Mouse (Mus musculus): Measurements from ENCODE around the gene Ncor2.

Ncor2 gene

DNA sequence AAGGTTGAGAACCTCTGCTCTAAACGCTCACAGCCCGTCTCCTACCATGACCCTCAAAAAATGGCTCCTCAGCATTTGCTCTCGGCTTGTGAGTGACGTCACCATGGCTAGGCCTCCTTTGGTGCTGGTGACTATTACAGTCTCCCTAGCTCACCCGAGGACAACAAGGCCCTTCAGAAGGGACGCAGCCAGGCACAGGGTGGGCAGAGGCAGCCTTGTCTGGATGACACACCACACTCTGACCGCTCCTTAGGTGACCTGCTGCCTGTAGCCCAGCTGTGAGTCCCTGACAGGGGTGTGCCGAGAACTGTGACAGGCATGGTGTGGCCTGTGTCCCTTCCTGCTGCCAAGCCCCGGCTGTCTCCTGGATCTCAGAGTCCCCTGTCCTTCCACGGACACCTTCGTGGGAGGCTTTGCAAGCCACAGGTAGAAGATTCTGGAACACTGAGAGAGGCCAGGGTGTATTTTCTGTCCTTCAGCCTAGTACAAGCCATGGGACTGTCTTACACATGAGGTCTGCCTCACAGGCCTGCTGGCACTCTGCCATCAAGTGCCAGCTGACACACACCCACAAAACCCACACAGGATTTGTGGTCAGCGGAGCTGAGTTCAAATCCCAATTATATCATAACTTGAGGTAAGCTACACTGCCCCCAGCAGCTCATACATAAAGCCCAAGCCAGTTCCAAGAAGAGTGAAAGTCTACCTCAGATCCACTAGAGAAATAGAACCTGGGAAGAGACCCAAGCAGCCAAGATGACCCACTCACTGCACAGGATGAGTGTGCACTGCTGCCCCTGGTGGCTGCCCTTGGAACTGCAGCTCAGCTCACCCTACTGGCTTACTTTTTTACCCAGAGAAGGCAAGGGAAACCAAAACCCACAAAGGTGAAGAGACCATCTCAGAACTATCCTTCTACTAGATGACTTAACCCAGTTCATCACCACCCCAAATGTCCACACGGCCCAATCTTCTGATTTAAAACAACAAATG is 112.2 kb downstream of the Ncor2 start:
- DNase-seq (ENCODE audit: low spot score in 2 of 2): peak; percentile 73 to 85

DNA sequence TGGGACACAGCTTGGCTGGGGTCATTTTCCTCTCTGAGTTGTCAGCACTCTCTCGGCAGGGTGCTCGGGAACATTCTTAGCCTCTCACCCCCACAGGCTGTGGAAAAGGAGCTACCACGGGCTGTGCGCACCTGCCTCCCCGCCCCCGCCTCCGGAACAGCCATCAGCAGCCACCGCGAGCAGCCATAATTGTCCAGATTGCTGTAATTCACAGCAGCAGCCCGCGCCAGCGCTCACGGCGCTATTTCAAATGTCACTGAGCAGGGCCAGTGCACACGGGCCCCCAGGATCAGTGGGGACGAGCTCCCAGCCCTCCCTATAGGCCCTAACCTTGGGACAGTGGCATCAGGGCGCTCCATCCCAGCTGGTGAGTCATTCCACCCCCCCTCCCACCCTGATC is 116.0 kb downstream of the Ncor2 start:
- no peak for DNase-seq (ENCODE audit: low spot score in 2 of 2)

DNA sequence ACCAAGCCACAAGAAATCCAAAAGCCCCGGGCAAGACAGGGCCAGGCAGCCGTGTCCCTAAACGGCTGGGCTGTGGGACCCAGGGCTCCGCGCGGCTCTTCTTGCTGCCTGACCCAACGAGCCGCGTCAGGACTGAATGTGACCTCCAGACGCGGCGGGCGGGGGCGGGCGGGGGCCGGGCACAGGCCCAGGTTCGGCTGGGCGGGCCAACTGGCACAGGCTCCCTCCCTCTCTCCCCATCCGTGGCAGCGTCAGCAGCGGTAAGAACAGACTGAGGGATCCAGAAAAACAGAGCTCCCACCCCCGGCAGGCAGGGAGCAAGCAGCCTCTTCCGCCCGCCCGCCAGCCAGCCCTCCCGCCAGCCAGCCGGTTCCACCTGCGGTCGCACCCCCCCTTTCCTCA is 120.8 kb downstream of the Ncor2 start:
- peak in 1 of 2 experiments; percentile 84 for DNase-seq (ENCODE audit: low spot score in 2 of 2)

DNA sequence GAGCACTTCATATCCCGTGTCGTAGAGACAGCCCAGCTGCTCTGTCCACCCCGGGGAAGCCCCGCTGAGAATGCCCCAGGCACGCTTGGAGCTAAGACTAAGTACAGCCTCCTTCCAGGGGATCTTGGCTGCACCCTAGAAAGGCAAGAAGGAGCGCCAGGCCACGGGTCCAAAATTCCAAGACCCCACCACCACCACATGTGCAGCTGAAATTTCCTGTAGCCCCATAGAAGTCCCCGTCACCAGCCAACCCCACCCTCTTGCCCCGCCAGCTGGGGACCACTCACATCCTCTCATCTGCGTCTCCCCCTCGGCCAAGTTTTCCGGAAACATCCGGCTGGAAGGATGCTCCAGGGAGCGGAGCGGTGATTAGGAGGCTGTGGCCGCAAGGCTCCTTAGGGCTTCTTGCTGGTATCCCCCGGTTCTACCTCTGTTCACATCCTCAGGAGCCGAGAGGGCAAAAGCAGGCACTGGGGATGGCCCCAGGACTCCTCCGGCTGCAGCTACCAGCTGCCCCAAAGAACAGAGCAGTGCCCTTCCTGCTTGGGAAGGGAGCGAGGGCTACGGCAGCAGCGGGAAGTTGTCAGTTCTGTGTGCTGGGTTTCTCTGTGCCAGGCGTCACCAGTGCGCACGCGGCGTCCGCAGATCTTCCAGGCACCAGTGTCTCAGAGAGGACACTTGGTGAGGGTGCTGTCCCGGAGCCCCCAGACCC is 121.3 kb downstream of the Ncor2 start:
- DNase-seq (ENCODE audit: low spot score in 2 of 2): no peak

DNA sequence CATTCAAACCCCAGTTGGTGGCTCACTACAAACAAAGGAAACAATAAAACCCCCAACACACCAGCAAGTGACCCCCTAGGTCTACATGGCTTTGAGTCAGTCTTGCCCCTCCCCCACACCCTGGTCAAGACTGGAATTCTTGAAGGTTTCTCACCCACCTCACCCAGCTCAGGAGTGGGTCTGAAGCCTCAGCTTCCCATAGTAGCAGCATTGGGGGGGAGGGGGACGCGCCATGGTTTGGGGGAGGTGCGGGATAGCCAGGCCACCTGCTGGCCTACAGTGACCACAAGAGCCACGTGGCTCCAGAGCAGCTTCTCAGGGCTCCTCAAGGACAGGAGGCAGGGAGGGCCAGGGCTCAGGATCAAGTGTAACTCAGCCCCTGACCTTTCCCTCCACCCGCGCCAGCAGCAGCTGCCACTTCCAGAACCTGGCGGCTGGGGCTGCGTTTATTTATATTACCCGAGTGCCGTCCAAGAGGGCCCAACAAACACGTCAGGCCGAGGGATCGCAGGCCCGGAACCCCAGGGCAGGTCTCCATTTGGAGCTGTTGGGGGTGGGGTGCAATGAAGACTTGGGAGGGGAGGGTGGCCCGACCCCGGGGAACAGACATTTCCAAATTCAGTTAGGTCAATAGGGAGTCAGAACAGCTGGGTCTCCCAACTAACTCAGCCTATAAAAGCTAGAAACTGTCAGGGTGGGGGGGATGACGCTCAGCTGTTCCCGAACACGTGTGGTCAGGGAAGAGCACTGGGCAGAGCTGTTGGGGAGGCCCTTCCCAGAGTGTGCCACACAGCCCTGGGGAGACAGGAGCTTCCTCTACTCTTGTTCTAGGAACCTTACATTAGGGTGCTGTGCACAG is 122.1 kb downstream of the Ncor2 start:
- no peak for DNase-seq (ENCODE audit: low spot score in 2 of 2)

DNA sequence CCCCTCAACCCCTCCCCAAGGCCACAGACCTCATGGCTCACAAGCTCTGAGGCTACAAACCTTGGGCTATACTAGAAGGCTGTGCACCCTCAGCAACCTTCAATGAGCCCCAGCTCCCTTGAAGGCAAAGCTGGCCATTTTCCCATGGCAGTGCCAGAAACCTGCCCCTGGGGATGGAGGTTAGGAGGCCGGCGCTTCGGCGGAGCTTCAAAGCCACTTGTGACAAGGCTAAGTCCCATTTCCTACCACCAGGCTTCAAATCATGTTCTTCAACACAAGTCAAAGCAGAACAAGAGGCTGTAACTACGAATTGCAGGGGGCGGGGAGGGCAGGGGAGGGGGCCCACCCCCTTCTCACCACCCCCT is 122.7 kb downstream of the Ncor2 start:
- no peak for DNase-seq (ENCODE audit: low spot score in 2 of 2)

DNA sequence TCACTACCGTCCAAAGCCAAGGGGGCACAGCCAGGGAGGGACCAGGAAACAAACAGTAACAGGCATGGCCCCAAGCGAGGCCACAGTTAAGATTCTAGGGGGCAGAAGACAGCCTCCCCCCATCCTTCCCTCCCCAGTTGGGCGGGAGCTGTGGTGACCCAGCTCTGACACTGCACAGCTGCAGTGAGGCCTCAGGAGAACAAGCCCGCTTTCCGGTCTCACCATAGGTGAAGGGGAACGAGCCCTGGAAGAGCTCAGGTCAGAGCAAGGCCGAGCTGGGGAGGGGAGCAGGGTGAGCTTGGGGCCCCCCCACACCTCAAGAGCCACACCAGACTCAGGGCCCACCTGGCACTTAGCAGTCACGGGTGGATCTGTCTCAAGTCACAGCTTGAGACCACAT is 123.1 kb downstream of the Ncor2 start:
- no peak for DNase-seq (ENCODE audit: low spot score in 2 of 2)

DNA sequence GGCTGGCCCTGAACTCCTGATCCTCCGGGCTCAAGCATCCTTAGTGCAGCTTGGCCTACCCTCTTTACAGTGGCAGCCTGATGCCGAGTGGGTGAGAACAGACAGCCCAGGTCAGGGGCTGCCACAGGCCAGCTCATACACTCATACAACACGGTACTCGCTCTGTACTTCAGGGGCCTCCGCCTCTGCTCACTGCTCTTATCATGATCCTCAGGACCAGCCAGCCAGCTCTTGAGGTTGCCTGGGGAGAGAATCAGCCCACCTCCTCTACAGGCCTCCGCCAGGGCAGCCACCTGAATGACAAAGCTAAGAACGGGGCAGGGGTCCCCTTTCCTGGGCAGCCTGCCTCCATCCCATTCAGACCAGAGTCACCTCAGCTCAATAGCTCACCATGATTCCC is 125.4 kb downstream of the Ncor2 start:
- DNase-seq (ENCODE audit: low spot score in 2 of 2): no peak

DNA sequence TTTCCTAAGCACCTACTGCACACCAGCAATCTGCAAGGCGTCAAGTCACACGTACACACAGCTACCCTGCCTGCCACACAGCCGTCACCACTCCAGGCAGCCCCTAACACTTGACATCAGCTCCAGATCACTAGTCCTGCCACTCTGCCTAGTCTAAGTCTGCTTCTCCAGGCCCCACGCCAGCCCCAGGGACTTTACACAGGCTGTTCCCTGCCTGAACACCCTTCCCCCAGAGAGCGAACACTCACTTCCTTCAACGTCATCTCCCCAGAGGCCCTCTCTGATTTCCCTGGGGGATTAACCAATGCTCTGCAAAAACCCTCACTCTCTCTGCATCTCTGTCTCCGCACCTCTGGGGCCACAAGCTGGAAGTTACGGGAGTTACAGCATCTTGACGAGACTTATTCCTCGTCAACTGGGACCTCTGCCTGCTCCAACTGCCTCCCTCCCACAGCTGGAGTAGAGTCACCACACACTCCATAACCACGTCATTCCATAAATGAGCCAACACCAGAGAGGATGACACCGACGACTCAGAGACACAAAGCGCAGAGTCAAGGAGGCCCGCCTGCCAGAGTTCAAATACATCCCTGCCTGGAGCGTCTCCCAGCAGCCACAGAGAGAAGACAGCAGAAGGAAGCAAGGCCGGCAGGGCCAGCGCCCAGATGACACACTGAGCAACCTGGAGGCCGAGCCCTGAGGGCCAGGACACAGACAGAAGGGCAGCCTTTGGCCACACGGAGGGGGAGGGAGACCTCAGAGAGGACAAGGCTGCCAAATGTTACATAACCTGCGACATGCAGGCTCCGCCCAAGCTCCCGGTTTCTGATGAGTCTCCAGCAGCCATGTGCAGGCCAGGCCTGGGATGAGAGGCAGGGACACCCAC is 126.2 kb downstream of the Ncor2 start:
- DNase-seq (ENCODE audit: low spot score in 2 of 2): no peak

DNA sequence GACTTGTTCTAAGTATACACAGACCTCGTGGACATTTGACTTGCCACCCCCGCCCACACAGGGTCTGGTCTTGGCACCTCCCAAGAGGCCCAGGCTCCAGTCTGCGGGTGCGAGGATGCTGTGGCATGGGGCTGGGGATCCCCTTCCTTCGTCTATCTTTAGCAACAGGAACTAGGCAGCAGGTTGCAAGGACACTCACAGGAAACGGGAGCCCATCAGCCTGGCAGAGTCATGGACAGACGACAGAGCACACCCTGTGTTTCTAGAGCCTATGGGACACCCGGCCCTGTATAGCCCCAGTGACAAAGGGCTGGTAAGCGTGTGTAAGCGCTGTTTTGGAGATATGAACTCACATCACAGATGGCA is 126.8 kb downstream of the Ncor2 start:
- no peak for DNase-seq (ENCODE audit: low spot score in 2 of 2)

DNA sequence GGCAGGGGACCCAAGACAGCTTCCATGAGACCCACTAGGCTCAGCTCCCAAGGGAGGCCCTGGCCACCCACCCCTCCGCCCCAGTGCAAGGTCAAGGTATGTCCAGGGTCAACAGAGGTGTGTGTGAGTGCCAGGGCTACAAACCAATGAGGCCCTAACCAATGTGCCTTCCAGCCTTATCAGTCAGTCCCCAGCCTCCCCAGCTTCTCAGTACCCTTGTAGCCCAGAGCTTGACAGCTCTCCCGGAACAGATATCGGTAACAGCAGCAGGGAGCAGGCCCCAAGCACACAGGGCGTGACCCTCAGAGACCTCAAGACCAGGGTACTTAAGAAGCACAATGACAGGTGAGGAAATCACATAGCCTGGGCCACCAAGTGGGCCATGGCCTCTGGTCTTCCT is 129.5 kb downstream of the Ncor2 start:
- no peak for DNase-seq (ENCODE audit: low spot score in 2 of 2)

DNA sequence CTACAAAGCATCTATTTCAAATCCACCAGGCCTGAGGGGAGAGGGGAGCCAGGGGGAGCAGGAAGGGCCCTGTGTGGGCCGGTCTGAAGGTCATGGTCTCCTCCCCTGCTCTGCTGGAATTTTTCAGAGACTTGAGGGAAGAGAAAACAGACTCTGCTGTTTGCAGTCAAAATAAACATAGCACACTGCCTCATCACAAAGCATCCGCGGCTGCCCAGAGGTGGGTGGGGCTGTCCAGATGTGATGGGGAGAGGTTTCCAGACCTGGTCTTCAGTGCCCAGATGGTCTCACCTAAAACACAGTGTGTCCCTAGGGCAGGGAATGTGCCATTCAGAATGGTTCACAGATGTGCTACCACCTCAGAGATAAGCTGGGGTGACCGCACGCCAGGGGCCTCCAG is 132.6 kb downstream of the Ncor2 start:
- no peak for DNase-seq (ENCODE audit: low spot score in 2 of 2)

DNA sequence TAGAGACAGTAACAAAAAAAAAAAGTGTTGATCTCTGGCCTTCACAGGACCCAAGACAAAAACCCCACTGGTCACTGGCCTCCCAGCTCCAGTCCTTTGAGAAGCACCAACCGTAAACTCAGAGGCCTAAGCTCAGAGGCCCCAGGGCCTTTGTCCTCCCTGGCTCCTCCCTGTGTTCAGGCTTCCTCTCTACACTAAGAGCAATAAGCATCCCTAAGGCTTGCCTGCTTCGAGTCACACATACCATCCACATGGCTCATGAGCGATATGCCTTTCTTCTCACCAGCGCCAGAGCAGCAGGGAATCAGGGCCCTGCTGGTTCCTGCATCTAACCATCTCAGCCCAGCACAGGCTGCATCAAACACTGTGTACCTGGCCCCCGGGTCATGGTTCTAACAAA is 133.8 kb downstream of the Ncor2 start:
- no peak for DNase-seq (ENCODE audit: low spot score in 2 of 2)

DNA sequence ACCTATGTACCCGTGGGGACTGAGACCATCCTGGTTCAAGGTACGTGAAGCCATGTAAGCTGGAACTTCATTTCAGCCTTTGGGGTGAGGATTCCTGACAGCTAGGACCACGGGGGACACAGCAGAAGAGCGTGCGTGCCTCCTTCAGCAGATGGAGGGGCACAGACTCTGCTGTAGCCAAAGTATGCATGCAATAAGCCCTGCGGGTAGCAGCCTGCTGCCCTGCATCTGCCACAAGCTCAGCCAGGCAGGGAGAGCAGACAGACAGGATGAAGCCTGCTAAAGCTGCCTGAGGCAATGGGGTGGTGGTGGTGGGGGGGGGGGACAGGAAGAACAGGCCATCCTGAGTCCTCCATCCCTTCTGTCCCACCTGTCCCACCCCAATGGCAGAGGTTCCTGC is 135.6 kb downstream of the Ncor2 start:
- DNase-seq (ENCODE audit: low spot score in 2 of 2): no peak

DNA sequence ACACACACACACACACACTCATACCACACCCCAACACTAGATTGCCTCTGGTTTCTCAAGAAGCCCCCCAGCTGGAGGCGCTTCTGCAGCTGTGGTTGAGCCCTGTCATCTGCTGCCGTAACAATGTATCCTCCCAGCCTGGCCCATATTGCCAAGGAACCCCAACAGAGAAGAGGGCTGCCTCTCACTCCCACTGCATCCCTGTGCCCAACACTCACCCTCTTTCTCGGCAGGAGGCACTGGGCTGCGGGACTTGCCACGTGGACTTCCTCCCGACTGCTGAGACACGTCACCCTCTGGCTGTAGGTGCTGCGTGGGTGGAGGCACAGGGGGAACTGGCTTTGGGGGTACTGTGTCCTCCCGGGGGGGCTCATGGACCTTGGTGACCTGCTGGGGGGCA is 137.4 kb downstream of the Ncor2 start:
- DNase-seq (ENCODE audit: low spot score in 2 of 2): no peak

DNA sequence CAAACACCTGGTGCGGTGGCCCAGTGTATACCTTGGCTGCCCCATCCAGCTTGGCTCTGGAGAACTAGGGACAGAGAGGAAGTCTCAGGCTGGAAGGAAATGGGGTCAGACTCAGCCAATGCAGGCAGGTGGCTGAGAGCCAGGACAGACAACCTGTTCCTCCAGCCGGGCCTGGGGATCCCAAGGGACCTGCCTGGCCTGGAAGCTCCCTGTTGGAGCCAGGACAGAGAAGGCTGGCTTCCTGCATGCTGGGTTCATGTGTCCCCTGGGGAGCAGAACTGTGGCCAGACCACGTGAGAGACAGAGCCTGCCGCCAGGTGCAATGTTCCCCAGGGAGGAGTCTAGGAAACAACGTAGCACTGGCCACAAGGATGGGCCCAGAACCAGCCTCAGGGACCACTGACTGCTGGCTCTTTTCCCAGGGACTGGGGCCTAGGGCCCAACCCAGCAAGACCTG is 138.9 kb downstream of the Ncor2 start:
- DNase-seq (ENCODE audit: low spot score in 2 of 2): peak in 1 of 2 experiments; percentile 67

DNA sequence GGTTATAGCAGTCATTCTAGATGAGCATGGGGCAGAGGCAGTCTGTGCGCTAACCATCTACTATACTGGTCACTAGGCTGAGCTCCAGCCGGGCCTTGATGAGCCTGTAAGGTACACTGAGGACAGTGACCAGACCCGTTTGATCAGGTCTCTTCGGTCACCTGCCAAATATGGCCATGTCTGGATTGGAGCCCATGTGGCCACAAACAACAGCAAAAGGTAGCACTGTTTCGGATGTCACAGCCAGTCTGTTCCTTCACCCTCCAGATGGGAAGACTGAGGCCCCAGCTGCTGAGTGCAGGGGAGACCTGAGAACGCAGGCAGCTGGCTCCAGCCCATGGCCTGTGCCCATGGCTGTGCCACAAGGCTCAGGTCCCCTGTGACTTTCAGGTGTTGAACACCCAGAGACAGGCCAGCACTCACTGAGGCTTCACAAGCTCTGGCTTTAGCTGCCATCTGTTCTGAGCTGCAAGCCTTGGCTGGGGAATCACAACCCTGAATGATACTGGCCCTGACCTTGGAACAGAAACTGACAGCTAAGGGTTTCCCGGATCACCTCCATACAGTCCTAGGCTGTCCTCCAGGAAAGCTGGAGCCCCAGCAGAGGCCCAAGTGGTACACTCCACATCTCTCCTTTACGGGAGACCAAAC is 139.5 kb downstream of the Ncor2 start:
- no peak for DNase-seq (ENCODE audit: low spot score in 2 of 2)

DNA sequence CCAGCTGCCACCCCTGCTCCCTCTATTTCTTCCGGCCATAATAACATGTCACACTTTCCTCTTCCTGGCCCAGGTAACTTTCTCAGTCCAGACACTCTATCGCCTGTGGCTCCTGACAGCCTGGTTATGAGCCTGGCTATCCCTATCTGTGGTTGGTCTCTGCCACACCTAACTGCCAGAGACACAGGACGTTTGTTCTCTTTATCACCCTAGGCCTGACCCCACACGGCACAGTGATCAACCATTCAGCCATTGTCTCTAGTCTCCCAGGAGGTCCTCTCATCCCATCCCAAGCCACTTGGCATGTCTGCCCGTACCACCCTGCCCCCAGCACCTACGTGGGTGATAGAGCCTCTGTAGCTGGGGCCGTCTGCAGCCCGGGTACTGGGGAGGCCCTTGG is 142.5 kb downstream of the Ncor2 start:
- DNase-seq (ENCODE audit: low spot score in 2 of 2): no peak

DNA sequence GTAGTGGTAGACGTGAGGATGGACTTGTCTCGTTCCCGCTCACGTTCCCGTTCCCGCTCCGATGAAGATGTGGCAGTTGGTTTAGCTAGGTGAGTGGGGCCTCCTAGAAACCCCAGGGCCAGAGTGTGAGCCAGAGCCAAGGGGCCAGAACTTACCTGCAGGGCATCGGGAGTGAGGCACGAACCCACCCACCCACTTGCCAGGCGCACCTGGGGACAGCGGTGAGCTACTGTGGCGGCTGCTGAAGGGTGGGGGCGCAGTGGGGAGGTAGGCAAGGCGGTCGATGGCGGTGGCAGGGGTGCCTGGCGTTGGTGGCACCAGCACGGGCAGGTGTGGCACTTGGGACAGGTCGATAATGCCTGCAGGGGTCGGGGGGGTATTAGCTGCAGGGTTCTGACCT is 150.1 kb downstream of the Ncor2 start:
- DNase-seq (ENCODE audit: low spot score in 2 of 2): no peak

DNA sequence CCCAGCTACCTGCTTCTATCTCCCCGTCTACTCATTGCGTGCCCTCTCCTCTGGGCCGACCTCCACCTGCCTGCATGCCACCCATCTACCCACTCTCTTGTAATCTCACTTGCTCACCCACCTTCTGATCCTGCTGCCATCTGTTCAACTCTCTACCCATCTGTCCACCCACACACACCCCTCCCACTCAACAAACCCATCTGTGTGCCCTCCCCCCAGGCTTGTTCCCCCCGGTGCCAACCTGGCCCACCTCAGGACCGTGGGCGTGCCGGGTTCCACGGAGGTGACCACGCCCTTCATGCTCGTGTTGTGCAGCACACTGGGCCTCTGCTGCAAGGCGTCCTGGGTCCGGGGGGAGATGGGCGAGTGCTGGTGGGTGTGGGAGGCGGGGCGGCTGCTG is 150.6 kb downstream of the Ncor2 start:
- DNase-seq (ENCODE audit: low spot score in 2 of 2): no peak

DNA sequence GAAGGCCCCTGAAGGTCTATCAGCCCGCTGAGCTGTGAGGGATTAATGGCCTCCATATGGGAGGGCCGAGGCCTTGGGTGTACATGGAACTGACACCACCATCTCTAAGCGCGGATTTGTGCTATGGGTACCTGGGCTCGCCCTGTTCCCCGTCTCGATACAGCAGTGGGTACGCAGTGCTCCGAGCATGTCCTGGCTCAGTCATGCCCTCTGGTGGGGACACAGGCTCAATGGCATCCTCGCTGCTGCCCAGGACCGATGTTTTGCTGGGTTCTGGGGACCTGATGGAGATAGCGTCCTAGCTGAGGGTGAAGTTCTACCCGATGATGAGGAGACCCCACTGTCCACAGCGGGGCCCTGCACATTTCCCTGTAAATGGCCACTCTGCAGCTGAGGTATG is 155.0 kb downstream of the Ncor2 start:
- DNase-seq (ENCODE audit: low spot score in 2 of 2): peak in 1 of 2 experiments; percentile 64

Measured in cerebellum, postnatal 4 days (tissue).